Comparison of ENCODE assay signal across 9 mouse cellular contexts in genomic region chr4:131876836-131877235, GRCm38 (mm10). TPM values are rescaled to one million over a fixed set of nuclear protein-coding genes. Genes with fewer than 3 reads are reported as not detected.
A peak's percentile ranks its signal among the peaks of the same experiment; 100 is the strongest.
DNase-seq lines count a peak whose midpoint lies in the region; ATAC-seq lines count a peak whose summit lies in the region.
"Had no signal": no experiment of that assay in that cellular context is flagged by ENCODE, and none has a peak within 500 bp of the region (broad histone marks: within the 10 kb centered on the region; RNA-seq: fewer than 3 reads in every experiment).

No protein-coding gene starts in this region.

- no peak overlapping the region for H3K27ac ChIP-seq in heart, embryonic 13.5 days (replicated peaks)
- H3K27ac ChIP-seq in neural tube, embryonic 11.5 days (ENCODE audit: low read depth, low read length): no peak overlapping the region
- H3K27ac ChIP-seq in liver, embryonic 12.5 days: no peak overlapping the region
- no peak overlapping the region for H3K27ac ChIP-seq in stomach, embryonic 16.5 days (ENCODE audit: low read length)

- 64% methylated on average over 2 of the region's 2 CpGs for WGBS in heart, embryonic 13.5 days
- WGBS in neural tube, embryonic 11.5 days: 81% methylated on average over 2 of the region's 2 CpGs
- 55% methylated on average over 2 of the region's 2 CpGs for WGBS in liver, embryonic 12.5 days (ENCODE audit: insufficient replicate concordance)
- 34% methylated on average over 2 of the region's 2 CpGs for WGBS in stomach, embryonic 16.5 days

- H3K9ac ChIP-seq in heart, embryonic 13.5 days: peak overlapping the region; percentile 65
- H3K9ac ChIP-seq in neural tube, embryonic 11.5 days (ENCODE audit: low read length): no peak overlapping the region
- no peak overlapping the region for H3K9ac ChIP-seq in liver, embryonic 12.5 days
- no peak overlapping the region for H3K9ac ChIP-seq in stomach, embryonic 16.5 days (ENCODE audit: low read length)

- peak overlapping the region; percentile 98 for H3K4me2 ChIP-seq in heart, embryonic 13.5 days
- 0 out of 2 replicates have a peak overlapping the region, but pooled peaks have one; percentile 4 for H3K4me2 ChIP-seq in neural tube, embryonic 11.5 days (ENCODE audit: low read depth)
- H3K4me2 ChIP-seq in liver, embryonic 12.5 days: peak overlapping the region; percentile 81; the same call in 1 of the 2 replicates
- 0 out of 2 replicates have a peak overlapping the region, but pooled peaks have one; percentile 92 for H3K4me2 ChIP-seq in stomach, embryonic 16.5 days (ENCODE audit: low read depth, low read length)

- ATAC-seq in heart, embryonic 13.5 days (ENCODE audit: extremely low read depth, insufficient number of reproducible peaks, low FRiP score, low TSS enrichment): no peak
- ATAC-seq in neural tube, embryonic 11.5 days (ENCODE audit: insufficient read depth, low FRiP score, low TSS enrichment): no peak
- no peak for ATAC-seq in liver, embryonic 12.5 days
- ATAC-seq in stomach, embryonic 16.5 days (ENCODE audit: insufficient read depth, low FRiP score): no peak

- no peak overlapping the region for H3K4me3 ChIP-seq in heart, embryonic 13.5 days
- H3K4me3 ChIP-seq in neural tube, embryonic 11.5 days (ENCODE audit: low read depth, low read length): no peak overlapping the region
- no peak overlapping the region for H3K4me3 ChIP-seq in liver, embryonic 12.5 days
- H3K4me3 ChIP-seq in stomach, embryonic 16.5 days (replicated peaks; ENCODE audit: low read length): 0 out of 2 replicates have a peak overlapping the region, but pooled peaks have one; percentile 10

- no peak for DNase-seq in heart, adult 9 months (ENCODE audit: low spot score in 2 of 2)
- no peak for DNase-seq in neural tube, embryonic 11.5 days (ENCODE audit: low spot score)
- no peak for DNase-seq in neural tube, embryonic 10.5 days (ENCODE audit: extremely low spot score, low spot score)
- no peak for DNase-seq in layer of hippocampus, adult 8-10 months (ENCODE audit: low spot score in 2 of 2)
- no peak for DNase-seq in layer of hippocampus, adult 9-10 months (ENCODE audit: low spot score)

- no peaks in the 10 kb centered on the region for H3K27me3 ChIP-seq in heart, embryonic 13.5 days (replicated peaks)
- H3K27me3 ChIP-seq in neural tube, embryonic 11.5 days (ENCODE audit: control insufficient read depth, insufficient read depth, low read length): no peaks in the 10 kb centered on the region
- no peaks in the 10 kb centered on the region for H3K27me3 ChIP-seq in liver, embryonic 12.5 days (replicated peaks)
- H3K27me3 ChIP-seq in stomach, embryonic 16.5 days (ENCODE audit: control insufficient read depth, insufficient read depth, low read length): no peaks in the 10 kb centered on the region

- no peaks in the 10 kb centered on the region for H3K36me3 ChIP-seq in heart, embryonic 13.5 days
- no peaks in the 10 kb centered on the region for H3K36me3 ChIP-seq in neural tube, embryonic 11.5 days (ENCODE audit: control insufficient read depth, insufficient read depth, low read length)
- H3K36me3 ChIP-seq in liver, embryonic 12.5 days: no peaks in the 10 kb centered on the region; the same call in 1 of the 2 replicates
- H3K36me3 ChIP-seq in stomach, embryonic 16.5 days (ENCODE audit: control insufficient read depth, insufficient read depth, low read length): no peaks in the 10 kb centered on the region

- H3K9me3 ChIP-seq in heart, embryonic 13.5 days: no peaks in the 10 kb centered on the region
- H3K9me3 ChIP-seq in neural tube, embryonic 11.5 days (ENCODE audit: control insufficient read depth, low read length): no peaks in the 10 kb centered on the region
- no peaks in the 10 kb centered on the region for H3K9me3 ChIP-seq in liver, embryonic 12.5 days (replicated peaks)
- H3K9me3 ChIP-seq in stomach, embryonic 16.5 days (replicated peaks; ENCODE audit: control insufficient read depth, low read length): no peaks in the 10 kb centered on the region

- H3K4me1 ChIP-seq in heart, embryonic 13.5 days: peaks cover 73% of the 10 kb centered on the region
- peaks cover 17% of the 10 kb centered on the region for H3K4me1 ChIP-seq in neural tube, embryonic 11.5 days (ENCODE audit: control insufficient read depth, insufficient read depth, low read length)
- H3K4me1 ChIP-seq in liver, embryonic 12.5 days: peaks cover 67% of the 10 kb centered on the region
- peaks cover 50% of the 10 kb centered on the region for H3K4me1 ChIP-seq in stomach, embryonic 16.5 days (ENCODE audit: control insufficient read depth, insufficient read depth, low read length)

RNA-seq across cellular contexts. Expression of gene Srsf4, which starts 3.4 kb away (rescaled TPM):
- 68.5 and 72.0 TPM in 2 replicates for polyA plus RNA-seq in heart, embryonic 13.5 days (2015; fragmentation: Nextera tagmentation; extraction: Ambion mirVana)
- 136 and 144 TPM in 2 replicates for polyA plus RNA-seq in neural tube, embryonic 11.5 days (2014; fragmentation: Nextera tagmentation; extraction: Ambion mirVana)
- polyA plus RNA-seq in liver, embryonic 12.5 days (2016; fragmentation: Nextera tagmentation; extraction: Ambion mirVana): 94.9 and 97.5 TPM in 2 replicates
- polyA plus RNA-seq in stomach, embryonic 16.5 days (2015; fragmentation: Nextera tagmentation; extraction: Ambion mirVana): 74.4 and 81.2 TPM in 2 replicates
- 10 to 100 TPM; 62.6 to 72.1 (median 65.8) TPM for total RNA-seq in layer of hippocampus, adult 8-10 months (2022)

RNA-seq across cellular contexts. Expression of gene Mecr, which starts 33.6 kb away (rescaled TPM):
- polyA plus RNA-seq in heart, embryonic 13.5 days (2015; fragmentation: Nextera tagmentation; extraction: Ambion mirVana): 39.2 and 42.0 TPM in 2 replicates
- polyA plus RNA-seq in neural tube, embryonic 11.5 days (2014; fragmentation: Nextera tagmentation; extraction: Ambion mirVana): 38.4 and 41.9 TPM in 2 replicates
- 44.4 and 49.4 TPM in 2 replicates for polyA plus RNA-seq in liver, embryonic 12.5 days (2016; fragmentation: Nextera tagmentation; extraction: Ambion mirVana)
- 56.1 and 57.0 TPM in 2 replicates for polyA plus RNA-seq in stomach, embryonic 16.5 days (2015; fragmentation: Nextera tagmentation; extraction: Ambion mirVana)
- 10 to 100 TPM; 31.0 to 43.7 (median 37.7) TPM for total RNA-seq in layer of hippocampus, adult 8-10 months (2022)

RNA-seq across cellular contexts. Expression of gene Ptpru, which starts 38.7 kb away (rescaled TPM):
- polyA plus RNA-seq in heart, embryonic 13.5 days (2015; fragmentation: Nextera tagmentation; extraction: Ambion mirVana): 1.7 and 2.2 TPM in 2 replicates
- 10.2 and 13.3 TPM in 2 replicates for polyA plus RNA-seq in neural tube, embryonic 11.5 days (2014; fragmentation: Nextera tagmentation; extraction: Ambion mirVana)
- 2.7 and 2.8 TPM in 2 replicates for polyA plus RNA-seq in liver, embryonic 12.5 days (2016; fragmentation: Nextera tagmentation; extraction: Ambion mirVana)
- 13.7 and 13.8 TPM in 2 replicates for polyA plus RNA-seq in stomach, embryonic 16.5 days (2015; fragmentation: Nextera tagmentation; extraction: Ambion mirVana)
- total RNA-seq in layer of hippocampus, adult 8-10 months (2022): 10 to 100 TPM; 80.2 to 91.8 (median 84.1) TPM

RNA-seq across cellular contexts. Expression of gene Tmem200b, which starts 44.7 kb away (rescaled TPM):
- 1.5 and 1.9 TPM in 2 replicates for polyA plus RNA-seq in heart, embryonic 13.5 days (2015; fragmentation: Nextera tagmentation; extraction: Ambion mirVana)
- polyA plus RNA-seq in neural tube, embryonic 11.5 days (2014; fragmentation: Nextera tagmentation; extraction: Ambion mirVana): 1.4 TPM in 2 replicates
- polyA plus RNA-seq in liver, embryonic 12.5 days (2016; fragmentation: Nextera tagmentation; extraction: Ambion mirVana): 0.81 and 1.3 TPM in 2 replicates
- polyA plus RNA-seq in stomach, embryonic 16.5 days (2015; fragmentation: Nextera tagmentation; extraction: Ambion mirVana): 0.22 and 0.41 TPM in 2 replicates
- total RNA-seq in layer of hippocampus, adult 8-10 months (2022): 1 to 10 TPM; 2.1 to 3.8 (median 3.2) TPM
- total RNA-seq: granulocyte monocyte progenitor cell, adult 5-6 weeks had no signal

Comparison
In these comparisons a context has a peak if more than half of its experiments do, and no peak if none do; other contexts are left out.
1. H3K4me2 ChIP-seq: peak in every context shown above with its lines; median percentile 98 in heart, embryonic 13.5 days; 92 in stomach, embryonic 16.5 days; 81 in liver, embryonic 12.5 days; 4 in neural tube, embryonic 11.5 days.